Mouse (Mus musculus) midbrain, embryonic 10.5 days (tissue): Measurements from ENCODE around the gene Scube3. TPM values are rescaled to one million over a fixed set of nuclear protein-coding genes. Genes with fewer than 3 reads are reported as not detected.

Experiments
- DNase-seq: peaks from one replicate; pipeline ENCODE4 v3.0.0-alpha.2; 2017; ENCODE audit warnings: low spot score
- H3K27ac ChIP-seq: fragments of 300-500 bp; sonication (generic); replicated peaks from 2 replicates; pipeline ENCODE4 v1.5.1; 2016; ENCODE audit warnings: mild to moderate bottlenecking
- H3K27me3 ChIP-seq: fragments of 300-500 bp; sonication (generic); 2 replicates; pipeline ENCODE4 v1.6.1; 2016; ENCODE audit warnings: low read depth, mild to moderate bottlenecking; ENCODE audit not compliant: poor library complexity, severe bottlenecking
- H3K36me3 ChIP-seq: fragments of 300-500 bp; sonication (generic); 2 replicates; pipeline ENCODE4 v1.6.1; 2016; ENCODE audit warnings: mild to moderate bottlenecking, moderate library complexity
- H3K4me1 ChIP-seq: fragments of 300-500 bp; sonication (generic); 2 replicates; pipeline ENCODE4 v1.6.1; 2016
- H3K4me3 ChIP-seq: fragments of 300-500 bp; sonication (generic); 2 replicates; pipeline ENCODE4 v1.5.1; 2016; ENCODE audit warnings: mild to moderate bottlenecking, moderate library complexity
- H3K9me3 ChIP-seq: fragments of 300-500 bp; sonication (generic); replicated peaks from 2 replicates; pipeline ENCODE4 v1.6.1; 2016; ENCODE audit warnings: mild to moderate bottlenecking
- WGBS: fragments of 180-500 bp; shearing (Covaris S2); methylation state at CpG from one replicate; pipeline ENCODE4 v1.1.7; 2016; 5-methylcytosine and 5-hydroxymethylcytosine counted together
- polyA plus RNA-seq: library from polyadenylated mRNA; unstranded; fragments of >200 nt; fragmentation: Nextera tagmentation; extraction: Ambion mirVana; gene quantifications from 2 replicates; pipeline ENCODE4 v1.2.1, GENCODE M21; 2016

The Scube3 gene
- polyA plus RNA-seq, result 9.5 and 10.8 TPM in 2 replicates

DNA sequence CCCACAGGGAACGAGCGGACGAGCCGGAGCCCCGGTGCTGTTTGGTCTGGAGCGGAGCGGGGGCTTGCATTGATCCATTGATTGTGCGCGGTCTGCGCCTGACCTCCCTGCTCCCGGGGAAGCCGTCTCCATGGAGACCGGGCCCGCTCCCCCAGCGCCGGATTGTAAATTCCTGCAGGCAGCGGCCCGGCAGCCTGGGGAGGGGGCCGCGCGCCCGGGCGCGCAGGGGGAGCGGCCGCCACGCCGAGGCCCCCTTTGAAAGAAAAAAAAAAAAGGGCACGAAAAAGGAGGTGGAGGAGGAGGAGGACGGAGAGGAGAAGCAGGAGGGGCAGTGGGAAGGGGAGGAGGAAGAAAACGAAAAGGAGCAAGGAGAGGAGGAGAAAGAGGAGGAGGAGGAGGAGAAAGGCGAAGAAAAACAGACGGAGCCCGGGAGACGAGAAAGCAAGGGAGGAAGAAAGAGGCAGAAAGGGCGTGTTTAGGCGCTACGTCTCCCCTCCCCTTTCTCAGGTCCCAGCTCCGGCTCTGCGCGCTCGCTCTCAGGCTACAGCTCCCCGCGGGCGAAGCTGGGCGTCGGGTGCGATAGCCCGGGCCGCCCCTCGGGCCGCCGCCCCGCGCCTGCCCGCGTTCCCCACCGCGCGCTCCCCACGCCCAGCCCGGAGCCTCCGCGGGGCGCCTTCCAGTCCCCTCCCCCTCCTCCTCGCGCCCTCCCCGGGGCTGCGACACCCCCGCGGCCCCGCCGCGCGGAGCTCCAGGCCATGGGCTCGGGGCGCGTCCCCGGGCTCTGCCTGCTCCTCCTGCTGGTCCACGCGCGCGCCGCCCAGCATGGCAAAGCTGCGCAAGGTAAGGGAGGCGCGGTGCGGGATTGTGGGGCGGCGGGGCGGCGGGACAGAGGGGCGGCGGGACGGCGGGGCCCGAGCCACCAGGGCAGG, at the start of gene Scube3:
Gene Scube3, plus strand, starts transcription at position 371 of the 929 bp plus-strand sequence.
- Histone ChIP-seq H3K4me1 (peaks cover 80% of the 10 kb centered on the region), H3K4me3 (peak within 1 kb of the TSS; percentile 91), H3K9me3 (no peaks in the 10 kb centered on the region), H3K27ac (peak within 1 kb of the TSS; percentile 99), H3K36me3 (0 out of 2 replicates have a peak, but pooled peaks cover 9% of the 10 kb centered on the region), H3K27me3 (peaks cover 78% of the 10 kb centered on the region)
- WGBS, result under 1% methylated on average over 95 of the region's 97 CpGs
- DNase-seq, result peak; percentile 89

DNA sequence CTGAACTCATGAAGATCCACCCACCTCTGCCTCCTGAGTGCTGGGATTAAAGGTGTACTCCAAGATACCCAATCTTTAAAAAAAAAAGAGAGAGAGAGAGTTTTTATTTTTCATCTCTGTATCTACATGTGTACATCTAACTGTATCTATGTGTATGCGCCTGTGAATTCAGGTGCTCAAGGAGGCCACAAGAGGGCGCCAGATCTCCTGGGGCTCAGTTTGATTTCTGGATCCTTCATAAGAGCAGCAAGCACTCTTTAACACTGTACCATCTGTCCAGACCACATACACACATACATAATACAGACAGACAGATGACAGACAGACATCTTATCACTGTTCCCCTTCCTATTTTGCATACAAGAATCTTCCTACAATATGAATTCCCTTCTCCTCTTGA, 49.6 kb upstream of the Scube3 start:
- no peak overlapping the region for H3K27ac ChIP-seq
- 90% methylated on average over 2 of the region's 2 CpGs for WGBS
- peaks cover 6% of the 10 kb centered on the region for H3K9me3 ChIP-seq
- no peak for DNase-seq
- H3K4me3 ChIP-seq, result no peak overlapping the region
- H3K27me3 ChIP-seq, result peaks cover under 1% of the 10 kb centered on the region
- no peaks in the 10 kb centered on the region for H3K36me3 ChIP-seq
- H3K4me1 ChIP-seq, result peaks cover 17% of the 10 kb centered on the region

DNA sequence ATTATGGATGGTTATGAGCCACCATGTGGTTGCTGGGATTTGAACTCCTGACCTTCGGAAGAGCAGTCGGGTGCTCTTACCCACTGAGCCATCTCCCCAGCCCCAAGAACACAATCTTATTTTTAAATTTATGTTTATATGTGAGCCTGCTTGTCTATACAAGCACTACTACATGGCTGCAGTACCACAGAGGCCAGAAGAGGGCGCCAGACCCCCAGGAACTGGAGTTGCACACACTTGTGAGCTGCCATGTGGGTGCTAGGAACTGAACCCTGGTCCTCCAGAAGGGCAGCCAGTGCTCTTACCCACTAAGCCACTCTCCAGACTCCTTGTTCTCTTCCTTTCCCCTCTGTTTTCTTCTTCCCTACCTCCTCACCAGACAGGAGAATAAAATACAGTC, 48.1 kb upstream of the Scube3 start:
- Histone ChIP-seq H3K27me3 (peaks cover 6% of the 10 kb centered on the region), H3K9me3 (peaks cover 6% of the 10 kb centered on the region), H3K27ac (no peak overlapping the region), H3K4me1 (peaks cover 8% of the 10 kb centered on the region), H3K36me3 (no peaks in the 10 kb centered on the region), H3K4me3 (no peak overlapping the region)
- 74% methylated on average over 3 of the region's 3 CpGs for WGBS
- DNase-seq, result no peak

DNA sequence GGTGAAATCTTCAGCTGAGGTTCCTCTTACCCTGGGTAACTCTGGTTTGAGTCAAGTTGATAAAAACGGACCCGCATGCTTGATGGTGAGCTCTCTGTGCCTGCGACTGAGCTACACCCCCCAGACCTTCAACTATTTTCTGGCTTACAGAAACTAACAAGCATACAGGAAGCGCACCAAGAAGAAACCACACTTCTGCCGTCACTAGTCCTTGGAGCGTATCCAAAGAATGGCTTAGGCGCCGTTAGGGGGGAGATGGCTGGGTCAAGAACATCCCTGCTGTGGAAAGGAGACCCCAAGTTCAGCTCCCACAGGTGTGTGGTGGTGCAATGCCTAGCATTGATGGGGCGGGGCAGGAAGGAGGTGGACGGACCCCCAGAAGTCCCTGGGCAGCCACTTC, 45.5 kb upstream of the Scube3 start:
- 91% methylated on average over 10 of the region's 10 CpGs for WGBS
- H3K4me3 ChIP-seq, result no peak overlapping the region
- peaks cover 6% of the 10 kb centered on the region for H3K27me3 ChIP-seq
- no peaks in the 10 kb centered on the region for H3K36me3 ChIP-seq
- peaks cover 15% of the 10 kb centered on the region for H3K4me1 ChIP-seq
- DNase-seq, result no peak
- no peak overlapping the region for H3K27ac ChIP-seq
- H3K9me3 ChIP-seq, result peaks cover 13% of the 10 kb centered on the region

DNA sequence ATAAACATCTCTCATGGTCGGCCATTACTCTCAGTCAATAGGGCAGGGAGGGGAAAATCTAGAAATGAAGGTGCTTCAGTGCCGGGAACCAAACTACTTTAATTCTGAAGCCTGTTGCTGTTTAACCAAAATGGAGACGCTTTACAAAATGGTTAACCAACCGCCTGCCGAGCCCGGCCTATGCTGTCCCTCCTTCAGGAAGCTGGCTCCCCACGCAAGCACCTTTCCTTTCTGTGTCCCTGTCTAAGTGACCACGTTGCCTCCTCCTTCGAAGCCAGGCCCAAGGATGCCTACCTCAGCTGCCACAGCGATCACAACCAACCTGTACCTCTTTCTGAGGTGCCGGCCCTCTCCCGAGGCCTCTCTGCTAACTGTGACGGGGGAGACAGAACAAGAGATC, 44.6 kb upstream of the Scube3 start:
- 92% methylated on average over 13 of the region's 13 CpGs for WGBS
- H3K4me1 ChIP-seq, result peaks cover 24% of the 10 kb centered on the region
- peaks cover 13% of the 10 kb centered on the region for H3K9me3 ChIP-seq
- no peak overlapping the region for H3K4me3 ChIP-seq
- H3K36me3 ChIP-seq, result no peaks in the 10 kb centered on the region
- no peak overlapping the region for H3K27ac ChIP-seq
- peaks cover 6% of the 10 kb centered on the region for H3K27me3 ChIP-seq
- DNase-seq, result no peak

DNA sequence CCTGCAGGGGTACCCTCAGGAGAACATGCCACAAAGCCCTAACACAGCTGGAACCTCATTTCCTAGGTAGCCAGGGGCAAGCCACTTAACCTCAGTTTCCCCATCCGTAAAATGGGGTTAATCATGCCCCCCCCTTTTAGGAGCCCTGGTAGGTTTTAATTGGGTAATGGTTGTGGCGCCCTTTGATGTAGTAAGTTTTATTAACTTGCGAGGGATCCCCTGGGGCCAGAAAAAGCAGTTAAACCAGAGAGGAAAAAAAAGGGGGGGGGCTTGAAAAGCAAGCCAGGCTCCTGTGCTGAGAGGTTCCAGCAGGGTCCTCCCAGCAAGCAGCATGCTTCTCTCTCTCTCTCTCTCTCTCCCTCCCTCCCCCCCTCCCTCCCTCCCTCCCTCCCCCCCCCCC, 42.9 kb upstream of the Scube3 start:
- peaks cover 10% of the 10 kb centered on the region for H3K9me3 ChIP-seq
- H3K36me3 ChIP-seq, result no peaks in the 10 kb centered on the region
- H3K27me3 ChIP-seq, result peaks cover 9% of the 10 kb centered on the region
- peaks cover 30% of the 10 kb centered on the region for H3K4me1 ChIP-seq
- WGBS, result 73% methylated on average over 3 of the region's 3 CpGs
- H3K4me3 ChIP-seq, result no peak overlapping the region
- H3K27ac ChIP-seq, result no peak overlapping the region
- DNase-seq, result no peak

DNA sequence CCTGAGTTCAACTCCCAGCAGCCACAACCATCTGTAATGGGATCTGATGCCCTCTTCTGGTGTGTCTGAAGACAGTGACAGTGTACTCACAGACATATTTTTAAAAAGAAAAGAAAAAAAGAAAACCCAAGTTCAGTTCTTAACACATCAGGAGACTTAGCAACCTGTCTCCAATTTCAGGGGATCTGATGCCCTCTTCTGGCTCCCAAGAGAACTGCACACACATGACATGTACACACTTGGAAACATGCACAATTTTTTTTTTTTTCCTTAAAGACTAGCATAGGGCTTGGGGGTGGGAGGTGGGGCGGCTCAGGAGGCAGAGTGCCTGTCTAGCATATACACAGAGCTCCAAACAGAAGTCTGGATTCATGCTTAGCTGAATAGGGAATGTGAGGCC, 41.3 kb upstream of the Scube3 start:
- Histone ChIP-seq H3K36me3 (no peaks in the 10 kb centered on the region), H3K4me3 (no peak overlapping the region), H3K27ac (no peak overlapping the region), H3K9me3 (peaks cover 7% of the 10 kb centered on the region; the same call in 1 of the 2 replicates), H3K4me1 (peaks cover 34% of the 10 kb centered on the region), H3K27me3 (peaks cover 9% of the 10 kb centered on the region)
- DNase-seq, result no peak
- 87% methylated on average over 1 of the region's 1 CpGs for WGBS

DNA sequence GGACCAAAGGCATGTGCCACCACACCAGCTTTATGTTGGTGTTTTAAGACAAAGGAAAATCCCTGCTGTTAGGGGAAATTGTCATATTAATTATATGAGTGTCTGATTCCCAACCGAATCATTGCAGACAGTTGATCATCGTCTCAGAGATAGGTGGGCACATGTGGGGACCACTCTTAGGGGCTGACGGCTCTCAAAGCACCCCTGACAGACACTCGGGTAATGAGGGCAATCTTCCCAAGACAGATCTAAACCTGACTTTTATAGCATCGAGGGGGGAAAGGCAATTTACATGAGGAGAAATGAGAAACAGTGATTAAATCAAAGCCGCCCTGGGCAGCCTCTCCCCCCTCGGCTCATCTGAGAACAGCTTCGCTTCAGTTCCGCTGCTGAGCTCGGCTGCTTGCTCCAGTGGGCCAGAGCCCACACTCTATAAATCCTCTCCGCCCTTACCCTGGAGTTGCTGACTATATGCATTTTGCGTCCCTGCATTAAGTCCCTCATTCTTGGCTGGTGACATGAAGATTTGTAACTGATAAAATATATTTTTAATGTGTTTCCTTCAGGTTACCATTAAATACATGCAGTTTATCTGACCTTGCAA, 40.6 kb upstream of the Scube3 start:
- no peak for DNase-seq
- Histone ChIP-seq H3K36me3 (no peaks in the 10 kb centered on the region), H3K4me1 (peaks cover 34% of the 10 kb centered on the region), H3K9me3 (peaks cover 7% of the 10 kb centered on the region; the same call in 1 of the 2 replicates), H3K4me3 (no peak overlapping the region), H3K27me3 (peaks cover 9% of the 10 kb centered on the region), H3K27ac (0 out of 2 replicates have a peak overlapping the region, but pooled peaks have one; percentile 43)
- 53% methylated on average over 12 of the region's 12 CpGs for WGBS

DNA sequence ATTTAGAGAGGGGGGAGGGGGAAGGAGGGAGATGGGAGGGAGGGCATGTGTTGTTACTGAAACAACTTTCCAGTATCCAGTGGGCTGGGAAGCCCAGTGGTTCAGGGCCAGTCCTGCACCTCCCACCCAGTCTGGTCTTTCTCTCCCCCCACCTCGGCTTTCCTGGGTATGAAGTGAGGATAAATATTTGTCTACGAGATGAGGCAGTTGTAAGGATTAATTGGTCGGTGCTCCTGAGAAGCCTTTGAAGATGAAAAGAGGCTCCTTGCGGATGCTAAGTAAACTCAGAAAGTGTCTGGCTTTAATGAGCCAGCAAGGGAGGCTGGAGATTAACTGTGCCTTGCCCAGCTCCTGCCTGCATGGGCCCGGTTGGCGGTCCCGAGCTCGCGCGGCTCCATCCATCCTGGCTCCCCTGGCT, 40.0 kb upstream of the Scube3 start:
- H3K27me3 ChIP-seq, result peaks cover 9% of the 10 kb centered on the region
- H3K27ac ChIP-seq, result peak overlapping the region; percentile 43; the same call in 1 of the 2 replicates
- H3K4me1 ChIP-seq, result peaks cover 38% of the 10 kb centered on the region
- H3K9me3 ChIP-seq, result peaks cover 7% of the 10 kb centered on the region; the same call in 1 of the 2 replicates
- no peaks in the 10 kb centered on the region for H3K36me3 ChIP-seq
- WGBS, result 21% methylated on average over 10 of the region's 10 CpGs
- no peak for DNase-seq
- H3K4me3 ChIP-seq, result no peak overlapping the region

DNA sequence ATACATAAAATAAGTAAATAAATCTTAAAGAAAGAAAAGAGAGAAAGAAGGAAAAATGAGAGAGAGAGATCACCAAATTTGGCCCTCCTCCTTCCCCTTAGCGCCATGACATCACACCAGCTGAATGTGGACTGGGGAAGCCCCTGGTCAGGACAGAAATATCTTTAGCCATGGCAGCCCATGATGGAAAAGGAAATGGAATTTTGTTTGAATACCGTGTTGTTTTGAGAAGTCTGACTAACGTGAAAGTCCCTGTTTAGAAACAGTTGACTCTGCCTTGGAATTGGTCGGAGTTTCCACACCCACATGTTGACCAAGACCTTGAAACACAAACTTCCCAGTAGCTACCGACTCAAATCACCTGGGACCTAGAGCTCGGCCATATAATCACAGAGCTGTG, 37.5 kb upstream of the Scube3 start:
- Histone ChIP-seq H3K4me3 (no peak overlapping the region), H3K9me3 (peaks cover 13% of the 10 kb centered on the region; the same call in 1 of the 2 replicates), H3K4me1 (peaks cover 39% of the 10 kb centered on the region), H3K27ac (no peak overlapping the region), H3K36me3 (no peaks in the 10 kb centered on the region), H3K27me3 (peaks cover 3% of the 10 kb centered on the region; the same call in 1 of the 2 replicates)
- DNase-seq, result no peak
- WGBS, result 90% methylated on average over 6 of the region's 6 CpGs

DNA sequence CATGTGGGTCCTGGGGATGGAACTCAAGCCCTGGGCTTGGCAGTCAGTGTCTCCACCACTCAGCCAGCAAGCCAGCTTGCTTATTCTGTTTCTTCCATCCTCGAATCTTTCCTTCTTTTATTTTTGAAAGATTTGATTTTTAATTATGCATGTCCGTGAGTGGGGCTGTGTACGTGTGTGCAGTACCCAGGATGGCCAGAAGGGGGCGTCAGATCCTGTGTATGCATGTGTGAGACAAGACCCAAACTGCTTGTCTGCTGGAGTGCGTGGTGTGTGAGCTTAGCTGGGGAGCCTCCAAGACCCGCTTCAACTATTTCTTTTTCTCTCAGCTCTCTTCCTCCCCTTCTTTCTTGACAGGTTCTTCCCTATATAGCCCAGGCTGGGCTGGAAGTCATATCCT, 35.6 kb upstream of the Scube3 start:
- WGBS, result 78% methylated on average over 6 of the region's 6 CpGs
- peak overlapping the region; percentile 71 for H3K27ac ChIP-seq
- H3K4me3 ChIP-seq, result no peak overlapping the region
- H3K36me3 ChIP-seq, result no peaks in the 10 kb centered on the region
- DNase-seq, result no peak
- H3K27me3 ChIP-seq, result peaks cover 8% of the 10 kb centered on the region; the same call in 1 of the 2 replicates
- peaks cover 55% of the 10 kb centered on the region for H3K4me1 ChIP-seq
- 0 out of 2 replicates have a peak, but pooled peaks cover 6% of the 10 kb centered on the region for H3K9me3 ChIP-seq

DNA sequence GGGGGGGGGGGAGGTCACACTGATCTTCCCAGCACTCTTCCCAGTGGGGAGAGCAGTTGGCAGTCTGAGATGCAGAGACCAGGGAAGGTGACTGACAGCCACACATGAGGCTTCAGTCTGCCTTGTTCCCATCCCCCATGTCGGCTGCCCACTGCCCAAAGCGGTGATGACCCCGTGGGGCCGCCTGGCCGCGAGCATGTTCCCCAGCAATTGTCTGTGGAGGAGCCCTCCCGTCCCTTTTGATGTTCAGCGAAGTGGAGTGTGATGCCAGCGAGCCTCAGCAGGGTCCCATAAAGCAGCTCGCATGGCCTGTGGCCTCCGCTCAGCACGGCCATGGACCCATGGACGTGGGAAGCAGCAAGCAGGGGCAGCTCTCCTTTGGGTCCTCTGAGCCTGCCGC, 34.7 kb upstream of the Scube3 start:
- H3K36me3 ChIP-seq, result no peaks in the 10 kb centered on the region
- DNase-seq, result peak; percentile 78
- H3K4me1 ChIP-seq, result peaks cover 50% of the 10 kb centered on the region
- 9% methylated on average over 14 of the region's 14 CpGs for WGBS
- H3K27ac ChIP-seq, result peak overlapping the region; percentile 71
- peaks cover 8% of the 10 kb centered on the region; the same call in 1 of the 2 replicates for H3K27me3 ChIP-seq
- 0 out of 2 replicates have a peak overlapping the region, but pooled peaks have one; percentile 16 for H3K4me3 ChIP-seq
- H3K9me3 ChIP-seq, result 0 out of 2 replicates have a peak, but pooled peaks cover 6% of the 10 kb centered on the region
